Mouse (Mus musculus): ENCODE data around the gene Pola2.

- TF ChIP-seq CTCF (IDR thresholded peaks at IDR 0.05; ENCODE audit: low read depth) (no peak), EP300 (IDR thresholded peaks at IDR 0.05; ENCODE audit: low read depth) (no peak)
Observed at GRCm38 (mm10) chr19:5935691-5936090, 28.3 kb downstream of the Pola2 start.

Data from liver, embryonic 14.5 days (tissue).